Mouse (Mus musculus) embryo, embryonic 10 days (tissue): ENCODE data around the gene Sel1l3.

ENCODE experiments used
- DNase-seq: peaks from one replicate; pipeline ENCODE4 v3.0.0-alpha.2; 2015; ENCODE audit warnings: low spot score

The Sel1l3 gene

DNA sequence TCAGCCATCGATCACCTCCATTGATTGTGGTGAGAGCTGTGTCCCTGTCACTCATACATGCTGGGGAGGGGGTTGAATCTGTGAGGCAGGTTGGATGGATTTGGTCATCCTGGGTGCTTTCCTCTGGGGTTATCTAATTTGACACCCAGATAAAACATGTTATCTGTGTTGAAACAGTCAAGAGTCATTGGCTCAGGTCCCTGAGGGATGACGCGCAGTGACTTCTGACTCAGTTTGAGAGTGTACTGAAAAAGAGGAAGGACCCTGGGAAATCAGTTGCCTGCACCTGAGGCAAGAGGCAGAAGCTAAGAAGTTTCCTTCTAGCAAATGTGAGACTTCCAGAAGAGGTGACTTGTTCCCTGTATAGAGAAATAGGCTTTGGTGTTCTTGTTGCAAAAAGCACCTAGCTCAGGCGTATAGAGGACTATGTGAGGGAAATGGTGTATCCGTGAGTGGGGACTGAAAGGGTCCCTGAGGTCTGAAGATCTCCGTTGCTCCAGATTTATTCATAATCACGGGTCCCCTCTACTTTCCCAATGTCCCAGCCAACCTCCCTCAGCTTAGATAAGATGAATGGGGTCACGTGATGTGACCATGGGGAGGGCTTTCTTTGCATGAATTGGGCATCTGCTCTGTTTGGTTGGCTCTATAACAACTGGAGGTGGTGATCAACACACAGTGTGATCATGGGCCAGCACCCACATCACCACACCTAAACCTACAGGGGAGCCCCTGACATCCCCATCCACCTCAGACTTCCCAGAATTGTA lies 73.4 kb downstream of the Sel1l3 start:
- no peak for DNase-seq

DNA sequence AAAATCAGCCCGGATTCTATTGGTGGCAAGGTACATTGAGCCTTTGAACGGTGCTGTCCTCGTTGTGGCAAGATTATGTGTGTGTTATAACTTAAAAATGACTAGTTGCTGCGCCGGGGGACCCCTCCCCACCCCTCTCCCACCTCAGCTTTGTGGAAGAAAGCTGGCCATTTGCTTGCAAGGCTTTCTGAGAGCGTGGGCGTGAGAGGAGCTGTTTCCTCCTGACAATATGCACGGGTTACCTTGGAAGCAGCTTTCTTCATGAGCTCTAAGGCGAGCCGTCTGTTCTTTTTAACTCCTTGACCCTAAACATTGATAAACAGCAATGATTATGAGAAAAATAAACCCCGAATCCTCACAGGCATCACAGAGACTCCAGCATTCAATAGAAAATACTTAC lies 74.2 kb downstream of the Sel1l3 start:
- DNase-seq = no peak

DNA sequence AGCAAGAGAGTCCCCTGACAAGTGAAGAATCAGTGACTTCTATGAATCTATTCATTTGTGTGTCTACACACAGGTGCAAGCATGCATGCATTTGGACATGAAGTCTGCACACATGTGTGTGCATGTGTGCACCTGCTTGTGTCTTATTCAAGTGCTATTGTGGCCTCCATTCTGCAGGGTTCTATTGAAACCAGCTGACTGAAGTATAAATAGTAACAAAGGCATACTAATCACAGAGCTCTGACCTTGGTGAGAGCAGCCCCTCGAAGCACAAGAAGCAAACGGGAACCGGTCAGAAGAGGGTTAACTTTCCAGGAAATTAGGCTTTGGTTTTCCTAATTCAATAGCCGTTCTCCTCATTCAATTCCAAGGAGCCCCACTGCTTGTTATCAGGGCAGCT lies 74.6 kb downstream of the Sel1l3 start:
- no peak for DNase-seq

DNA sequence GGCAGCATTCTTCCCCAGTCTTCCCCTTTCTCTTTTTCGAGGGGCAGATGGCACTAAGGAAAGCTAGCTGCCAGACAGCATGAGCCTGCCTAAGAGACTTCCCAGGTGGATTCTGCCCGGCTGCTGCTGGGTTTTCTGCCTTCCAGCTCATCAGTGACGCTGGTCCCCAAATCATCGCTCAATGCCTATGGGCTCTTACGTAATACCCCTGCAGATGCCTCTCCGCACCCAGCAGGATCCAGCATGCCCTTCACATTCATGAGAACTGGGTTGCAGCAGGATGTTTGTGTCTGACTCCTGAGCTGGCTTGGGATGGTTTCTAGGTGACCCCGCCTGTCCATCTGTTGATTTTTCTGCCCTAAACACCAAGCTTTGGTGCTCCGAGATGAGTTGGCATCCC lies 75.7 kb downstream of the Sel1l3 start:
- DNase-seq = no peak

DNA sequence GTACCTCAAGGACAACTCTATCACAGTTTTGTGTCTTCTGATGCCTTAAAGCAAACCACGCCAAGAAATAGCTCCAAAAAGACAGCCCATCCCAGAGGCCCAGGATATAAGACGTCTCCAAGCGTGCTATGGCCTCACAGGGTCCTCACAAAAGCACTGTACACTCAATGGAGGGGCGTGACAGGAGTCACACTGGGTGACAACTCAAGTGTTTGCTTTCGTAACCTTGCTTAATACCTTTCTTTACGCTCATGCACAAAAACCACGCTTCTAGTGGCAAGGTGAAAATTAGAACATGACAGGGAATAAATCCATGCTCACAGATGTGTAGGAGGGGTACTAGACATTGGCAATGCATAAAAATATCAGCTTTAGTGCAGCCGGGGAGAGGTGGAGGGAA lies 77.7 kb downstream of the Sel1l3 start:
- no peak for DNase-seq

DNA sequence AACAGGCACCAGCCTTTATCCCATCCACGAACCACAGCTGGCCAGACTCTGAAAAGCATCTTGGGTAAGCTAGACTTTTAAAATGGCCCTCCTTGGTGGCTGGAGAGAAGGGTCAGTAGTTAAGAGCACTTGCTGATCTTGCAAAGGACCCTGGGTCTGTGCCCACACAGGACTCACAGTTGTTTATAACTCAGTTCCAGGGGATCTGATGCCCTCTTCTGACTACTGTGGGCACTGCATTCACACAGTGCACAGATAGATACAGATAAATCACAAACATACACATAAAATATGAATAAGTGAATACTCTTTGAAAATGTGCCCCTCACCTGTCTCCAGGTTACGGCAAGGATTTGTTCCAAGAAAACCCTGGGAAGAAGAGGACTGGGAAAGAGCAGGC lies 79.7 kb downstream of the Sel1l3 start:
- no peak for DNase-seq

DNA sequence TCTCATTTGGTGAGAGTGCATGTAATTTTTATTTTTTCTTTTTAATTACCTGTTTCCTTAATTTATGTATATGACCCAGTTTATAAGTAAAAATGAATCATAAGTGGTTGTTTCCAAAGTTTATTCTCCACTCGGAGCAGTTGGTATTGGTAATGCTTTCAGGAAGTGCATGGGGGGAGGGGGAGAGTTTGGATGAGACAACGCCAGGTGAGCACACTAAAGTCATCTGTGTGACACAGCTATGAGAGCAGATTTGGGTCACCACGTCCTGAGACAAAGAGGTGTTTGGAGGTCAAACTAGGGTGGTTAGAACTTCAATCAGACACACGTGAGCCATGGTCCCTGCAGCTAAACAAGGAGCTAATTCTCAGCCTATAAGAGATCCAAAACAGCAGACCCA lies 89.0 kb downstream of the Sel1l3 start:
- no peak for DNase-seq

DNA sequence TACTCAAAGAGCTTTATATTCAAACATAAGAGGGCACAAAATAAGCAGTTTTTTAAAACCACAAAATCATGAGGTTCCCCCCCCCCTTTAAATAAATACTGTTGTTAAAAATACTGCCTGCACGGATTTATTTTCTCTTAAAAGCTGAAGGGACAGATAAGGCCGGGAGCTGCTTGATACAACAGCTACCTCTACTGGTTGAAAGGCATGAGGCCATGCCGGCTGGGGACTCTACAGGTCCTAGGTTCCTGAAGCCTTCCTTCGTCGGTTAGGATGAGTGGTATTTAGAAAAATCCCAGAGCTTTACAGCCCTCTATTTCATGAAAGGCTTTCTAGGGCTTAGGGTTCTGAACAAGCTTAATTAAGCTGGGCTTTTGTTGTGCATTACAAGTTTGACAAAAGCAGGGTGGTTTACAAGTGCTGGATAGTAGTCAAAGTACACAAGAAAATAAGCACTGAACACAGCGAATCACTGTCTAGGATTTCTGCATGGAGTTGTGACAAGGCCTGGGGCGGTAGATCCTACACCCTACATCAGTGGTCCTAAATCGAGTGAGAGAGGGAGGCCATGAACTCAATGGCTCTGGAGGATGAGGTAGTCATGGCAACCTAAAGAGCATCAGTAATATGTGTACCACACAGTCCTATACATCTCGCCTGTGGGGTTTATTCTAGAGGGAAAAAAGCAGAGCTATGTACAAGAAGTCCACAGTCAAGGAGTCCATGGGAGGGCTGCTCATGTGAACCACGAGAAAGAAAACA lies 90.0 kb downstream of the Sel1l3 start:
- peak; percentile 67 for DNase-seq

DNA sequence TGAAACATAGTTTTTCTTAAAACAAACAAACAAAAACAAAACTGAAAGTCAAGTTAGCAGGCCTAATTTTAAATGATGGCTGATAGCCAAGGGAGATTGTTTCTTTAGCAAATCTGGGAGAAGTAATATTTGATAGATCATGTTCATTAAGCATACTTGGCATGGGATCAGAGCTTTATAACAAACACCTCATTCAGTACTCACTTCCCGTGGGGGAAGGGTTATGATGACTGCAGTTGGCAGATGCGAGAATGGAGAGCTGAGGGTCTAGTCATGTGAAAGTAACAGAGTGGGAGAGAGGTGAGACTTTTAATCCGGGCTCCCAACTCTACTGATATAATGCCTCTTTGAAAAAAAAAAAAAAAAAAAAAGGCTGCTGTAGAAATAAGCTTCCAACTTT lies 94.0 kb downstream of the Sel1l3 start:
- DNase-seq = no peak

DNA sequence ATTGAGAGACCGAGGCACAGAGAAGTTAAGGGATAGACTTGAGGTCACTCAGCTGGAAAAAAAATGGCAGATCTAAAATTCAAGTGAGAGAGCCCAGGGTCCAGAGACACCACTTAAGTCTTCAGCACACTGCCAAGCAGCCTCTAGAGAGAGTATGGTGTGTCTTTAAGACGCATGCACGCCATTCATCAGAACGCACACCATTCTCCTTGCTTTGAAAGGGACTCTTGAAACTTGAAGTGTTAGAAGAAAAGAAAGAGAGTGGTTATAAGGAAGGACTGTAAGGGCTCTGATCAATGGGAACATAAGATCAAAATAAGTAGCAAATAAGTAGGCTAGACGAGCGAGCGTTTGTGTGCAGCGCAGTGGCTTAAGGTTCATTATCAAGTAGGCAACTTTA lies 95.5 kb downstream of the Sel1l3 start:
- no peak for DNase-seq

DNA sequence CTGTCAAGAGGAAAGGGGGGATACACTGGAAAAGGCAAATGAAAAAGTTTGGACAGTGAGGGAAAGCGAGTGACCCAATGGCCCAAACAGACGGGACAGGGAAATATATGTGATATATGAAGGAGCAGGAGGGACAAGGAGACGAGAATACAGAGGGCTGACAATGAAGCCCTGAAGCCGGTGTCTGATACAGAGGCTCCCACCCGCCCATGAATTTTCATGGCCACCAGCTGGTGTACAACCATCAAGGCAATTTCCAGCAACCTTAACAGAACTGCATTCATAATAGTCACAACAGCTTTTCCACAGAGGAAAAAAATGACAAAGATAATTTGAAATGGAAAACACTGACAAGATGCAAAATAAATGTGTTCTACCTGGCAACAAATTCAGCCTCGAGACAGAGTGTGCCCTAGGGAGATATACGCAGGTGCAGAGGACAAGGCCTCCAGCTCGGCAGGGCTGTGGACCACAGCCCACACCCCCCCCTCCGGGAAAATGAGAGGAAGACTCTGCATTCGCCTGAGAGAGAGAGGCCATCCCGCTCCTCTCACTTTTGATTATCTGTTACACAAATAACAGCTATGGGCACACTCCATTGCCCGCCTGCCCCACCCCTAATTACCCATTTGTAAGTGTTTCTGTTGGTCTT lies 99.0 kb downstream of the Sel1l3 start:
- DNase-seq = no peak

DNA sequence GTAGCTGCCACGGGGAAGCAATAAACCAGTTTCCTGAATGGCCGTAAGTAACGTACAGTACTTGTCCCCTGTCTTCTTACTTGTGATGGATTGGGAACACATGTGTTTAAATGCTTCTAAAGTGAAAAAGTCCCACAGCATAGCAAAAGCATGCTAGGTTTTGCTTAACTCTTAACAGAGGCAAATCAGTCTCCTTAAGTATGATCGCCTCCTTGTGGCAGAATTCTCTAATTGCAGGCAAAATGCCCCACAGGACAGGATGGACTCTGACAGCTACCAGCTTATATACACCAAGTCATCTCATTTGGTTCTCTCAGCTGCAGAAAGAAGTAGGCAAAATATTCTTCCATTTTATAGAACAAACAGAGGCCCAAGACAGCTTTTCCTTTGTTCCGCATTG lies 100.8 kb downstream of the Sel1l3 start:
- DNase-seq = no peak

DNA sequence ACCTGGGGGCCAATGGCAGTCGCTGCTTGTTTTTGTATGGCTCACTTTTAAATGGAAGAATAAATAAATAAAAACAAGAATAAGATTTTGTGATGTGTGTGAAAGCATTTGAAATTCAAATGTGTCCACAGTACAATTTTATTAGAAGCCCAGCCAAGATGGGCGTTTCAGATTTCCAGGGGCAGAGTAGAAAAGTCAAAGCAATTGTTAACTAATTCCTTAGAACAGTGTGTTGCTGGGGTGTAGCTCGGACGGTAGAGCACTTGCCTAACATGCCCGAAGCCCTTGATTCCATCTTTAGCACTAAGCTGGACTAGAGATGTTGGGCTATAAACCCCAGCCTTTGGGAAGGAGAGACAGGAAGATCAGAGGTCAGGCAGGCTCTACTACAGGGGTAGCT lies 102.7 kb downstream of the Sel1l3 start:
- no peak for DNase-seq

DNA sequence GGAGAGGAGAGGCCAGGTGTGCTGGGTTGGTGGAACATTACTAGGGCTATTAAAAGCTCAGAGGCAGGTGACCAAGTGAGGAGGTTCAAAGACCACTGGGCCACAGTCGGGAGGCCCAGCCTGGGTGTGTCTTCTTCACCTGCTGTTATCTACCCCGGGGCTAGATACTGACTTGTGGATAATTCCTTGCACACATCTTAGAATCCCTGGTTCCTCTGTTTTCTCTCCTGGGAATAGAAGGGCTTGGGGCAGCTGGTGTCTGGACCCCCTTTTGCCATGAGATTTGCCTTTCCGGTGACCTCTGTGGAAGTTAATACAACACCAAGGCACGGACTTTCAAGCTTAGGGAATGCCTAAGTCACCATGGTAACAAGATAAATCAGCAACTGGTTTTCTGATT lies 103.5 kb downstream of the Sel1l3 start:
- DNase-seq = no peak

DNA sequence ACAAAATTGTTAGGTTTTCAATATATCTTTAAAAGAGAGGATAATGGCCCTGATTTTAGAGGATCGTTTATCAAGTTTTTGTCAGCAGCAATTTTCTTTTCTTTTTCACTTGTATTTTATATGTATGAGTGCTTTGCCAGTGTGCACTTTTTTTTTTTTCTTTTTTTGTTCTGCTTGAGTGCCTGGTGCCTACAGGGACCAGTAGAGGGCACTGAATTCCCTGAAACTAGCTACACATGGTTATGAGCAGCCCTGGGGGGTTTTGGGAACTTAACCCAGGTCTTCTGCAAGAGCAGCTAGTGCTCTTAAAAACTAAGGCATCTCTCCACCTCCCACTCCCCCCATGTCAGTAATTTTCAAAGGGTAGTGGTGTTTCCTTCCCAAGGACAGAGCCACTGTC lies 105.1 kb downstream of the Sel1l3 start:
- DNase-seq = no peak

DNA sequence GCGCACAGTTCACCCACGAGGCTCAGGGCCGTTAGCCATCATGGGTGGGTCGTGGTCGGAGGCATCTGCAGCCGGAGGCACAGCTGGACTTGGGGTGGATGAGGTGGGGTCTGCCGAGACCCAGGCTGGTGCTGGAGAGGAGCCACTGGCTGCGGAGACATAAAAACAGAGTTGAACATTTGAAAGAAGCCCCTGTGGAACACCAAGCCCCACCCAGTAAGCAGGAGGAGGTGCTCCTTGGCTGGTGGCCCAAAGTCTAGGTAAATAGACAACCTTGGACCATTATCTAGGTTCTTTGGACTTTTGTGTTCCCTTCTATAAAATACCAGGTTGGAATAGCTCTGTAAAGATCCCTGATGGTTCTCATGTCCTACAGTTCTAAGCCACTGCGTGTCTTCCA lies 105.7 kb downstream of the Sel1l3 start:
- no peak for DNase-seq

DNA sequence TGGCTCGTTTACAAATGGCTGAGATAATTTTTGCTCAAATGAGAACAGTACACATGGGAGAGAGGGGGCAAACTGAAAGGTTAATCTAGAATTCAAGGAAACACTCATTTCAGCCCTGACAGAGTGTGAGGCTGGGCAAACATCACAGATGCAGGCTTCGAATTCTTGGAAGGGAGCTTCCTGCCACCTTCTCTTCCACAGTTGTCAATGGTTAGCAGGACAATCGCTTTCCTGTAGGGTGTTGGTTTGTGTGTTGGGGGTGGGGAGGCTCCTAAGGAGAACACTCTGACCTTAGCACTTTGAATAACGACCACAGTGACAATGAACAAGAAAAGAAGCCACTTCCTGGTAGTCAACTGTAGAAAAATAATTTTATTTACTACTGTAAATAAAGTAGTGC lies 107.0 kb downstream of the Sel1l3 start:
- DNase-seq = no peak

DNA sequence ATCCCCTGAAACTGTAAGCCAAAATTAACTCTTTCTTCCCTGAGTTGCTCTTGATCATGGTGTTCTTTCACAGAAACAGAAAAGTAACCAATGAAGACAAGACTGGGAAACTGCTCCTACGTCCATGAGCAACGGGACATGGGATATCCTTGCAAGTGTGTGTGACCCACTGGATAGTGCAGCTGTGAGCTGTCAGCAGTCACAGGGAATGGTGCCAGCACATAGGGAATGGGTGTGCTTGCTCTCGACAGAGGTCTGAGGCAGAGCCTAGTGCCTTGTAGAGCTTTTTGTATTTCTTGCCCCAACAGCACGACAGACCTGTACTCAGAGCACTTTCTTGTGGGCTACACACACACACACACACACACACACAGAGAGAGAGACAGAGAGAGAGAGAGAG lies 107.6 kb downstream of the Sel1l3 start:
- DNase-seq = no peak

DNA sequence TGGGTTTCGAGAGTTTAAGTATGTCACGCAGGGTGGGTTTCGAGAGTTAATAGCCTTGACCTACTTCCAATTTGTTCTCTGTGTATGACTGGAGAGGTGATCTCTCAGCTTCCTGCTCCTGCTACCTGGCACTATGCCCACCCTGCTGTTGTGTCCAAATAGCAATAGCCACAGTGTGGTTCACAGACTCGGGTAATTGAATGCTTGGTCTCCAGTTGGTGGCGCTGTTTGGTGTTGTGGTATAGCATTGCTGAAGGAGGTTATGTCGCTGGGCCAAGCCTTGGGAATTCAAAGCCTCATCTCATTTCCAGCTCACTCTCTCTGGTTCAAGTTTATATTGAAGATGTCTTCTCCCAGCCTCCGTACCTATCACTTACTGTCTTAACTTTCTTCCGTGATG lies 108.0 kb downstream of the Sel1l3 start:
- DNase-seq = peak; percentile 37

DNA sequence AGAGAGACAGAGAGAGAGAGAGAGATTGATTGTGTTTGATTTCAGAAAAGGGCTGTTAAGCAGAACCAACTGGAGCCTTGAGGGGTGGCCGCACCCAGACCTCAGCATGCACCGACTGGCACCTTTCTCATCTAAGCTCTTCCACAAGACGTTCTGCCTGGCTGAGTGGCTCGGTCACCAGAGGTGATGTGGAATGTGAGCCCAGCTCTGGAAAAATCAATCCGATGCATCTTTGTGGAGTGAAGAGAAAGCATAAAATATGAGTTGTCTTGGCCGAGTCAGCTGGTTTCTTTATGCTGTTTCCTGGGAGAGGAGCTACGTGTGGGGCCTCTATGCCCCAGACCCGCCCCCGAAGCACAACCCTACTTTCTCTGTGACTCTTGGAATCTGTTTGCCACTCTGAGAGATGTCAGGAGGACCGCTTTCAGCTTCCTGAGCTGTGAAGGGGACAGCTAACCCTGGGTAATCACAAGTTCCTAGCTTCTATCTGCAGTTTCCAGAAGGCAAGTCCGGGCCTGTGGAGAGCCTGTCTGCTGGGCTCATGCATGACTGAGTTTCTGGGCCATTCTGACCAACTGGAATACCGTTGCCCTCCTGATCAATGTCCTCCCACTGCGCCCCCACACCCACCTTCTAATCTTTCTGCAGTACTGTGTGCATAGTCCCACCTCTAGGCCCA lies 109.4 kb downstream of the Sel1l3 start:
- DNase-seq = no peak

DNA sequence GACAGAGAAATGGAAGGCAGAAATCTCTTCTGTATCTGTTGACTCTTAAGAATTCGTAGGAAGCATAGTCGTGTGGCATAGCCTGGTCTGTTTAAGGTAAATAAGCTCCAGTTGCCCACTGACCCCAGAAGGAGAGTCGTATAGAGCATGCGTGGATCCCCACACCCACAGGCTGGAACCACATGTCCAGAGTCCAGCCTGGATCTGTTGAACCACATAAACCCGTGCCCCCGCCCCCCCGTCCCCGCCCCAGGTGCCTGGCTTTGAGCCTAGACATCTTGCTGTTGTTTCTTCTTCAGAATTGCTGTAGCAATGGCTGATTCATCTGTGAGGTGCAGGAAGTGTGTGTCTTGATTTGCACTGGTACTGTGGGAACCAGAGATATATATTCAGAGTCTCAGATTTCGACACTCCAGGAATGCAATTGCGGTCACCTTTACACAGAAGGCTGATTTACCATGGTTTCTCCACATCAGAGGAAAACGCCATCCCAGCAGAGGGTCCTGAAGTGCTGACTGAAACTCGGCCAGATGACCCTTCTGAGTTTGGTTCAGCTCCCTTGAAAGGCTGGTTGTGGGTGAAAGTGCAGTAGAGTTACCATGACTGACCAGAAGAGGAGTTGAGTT lies 111.8 kb downstream of the Sel1l3 start:
- no peak for DNase-seq

DNA sequence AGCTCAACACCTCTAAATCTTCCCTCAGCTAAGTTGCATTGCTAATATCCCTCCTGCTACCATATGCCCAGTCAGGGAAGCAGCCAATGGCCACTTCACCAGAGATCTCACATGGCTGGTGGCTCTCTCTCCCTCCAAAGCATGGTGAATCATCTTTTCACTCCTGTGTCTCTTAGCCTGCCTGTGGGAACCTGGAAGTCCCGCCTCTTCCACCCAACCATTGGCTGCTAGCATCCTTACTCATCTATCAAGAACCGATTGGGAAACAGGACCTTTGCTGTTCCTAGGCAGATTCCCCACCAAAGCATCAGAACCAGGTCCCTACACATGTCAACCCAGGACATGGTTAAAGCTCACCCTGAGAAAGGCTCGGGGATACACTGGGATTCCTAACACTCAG lies 122.4 kb downstream of the Sel1l3 start:
- DNase-seq = no peak
